Mouse (Mus musculus) embryonic fibroblast, embryonic 13.5 days (primary cell): ENCODE results near the gene Gpsm1.

Experiments used
- CTCF ChIP-seq: IDR thresholded peaks from 2 replicates; pipeline ENCODE4 v1.5.1; 2011; ENCODE audit warnings: mild to moderate bottlenecking, control low read depth, low read length, moderate library complexity, borderline replicate concordance; ENCODE audit not compliant: insufficient read depth
- POLR2A ChIP-seq: IDR thresholded peaks from 2 replicates; pipeline ENCODE4 v1.6.1; 2011; ENCODE audit warnings: low read depth, mild to moderate bottlenecking, control low read depth, low read length, moderate library complexity

GRCm38 (mm10) chr2:26279712-26280111 lies 35.6 kb upstream of the Gpsm1 start:
- TF ChIP-seq CTCF, result no peak
- TF ChIP-seq POLR2A, result no peak
